Mouse (Mus musculus): ENCODE data around the gene Mphosph9.

Gene Mphosph9

GRCm38 (mm10) chr5:124282854-124283253, 44.9 kb downstream of the Mphosph9 start:
- DNase-seq (ENCODE audit: extremely low read depth, insufficient read length, low spot score) = no peak

GRCm38 (mm10) chr5:124270226-124270625, 57.5 kb downstream of the Mphosph9 start:
- no peak for DNase-seq (ENCODE audit: extremely low read depth, insufficient read length, low spot score)

- DNase-seq (ENCODE audit: extremely low read depth, insufficient read length, low spot score) = no peak
Measured at GRCm38 (mm10) chr5:124269661-124270060, 58.1 kb downstream of the Mphosph9 start.

- DNase-seq (ENCODE audit: extremely low read depth, insufficient read length, low spot score) = no peak
Measured at GRCm38 (mm10) chr5:124267652-124268051, 60.1 kb downstream of the Mphosph9 start.

- DNase-seq (ENCODE audit: extremely low read depth, insufficient read length, low spot score) = no peak
Measured at GRCm38 (mm10) chr5:124266821-124267220, 61.0 kb downstream of the Mphosph9 start.

- no peak for DNase-seq (ENCODE audit: extremely low read depth, insufficient read length, low spot score)
Measured at GRCm38 (mm10) chr5:124263246-124263645, 64.5 kb downstream of the Mphosph9 start.

GRCm38 (mm10) chr5:124262090-124262489, 65.7 kb downstream of the Mphosph9 start:
- DNase-seq (ENCODE audit: extremely low read depth, insufficient read length, low spot score) = no peak

- no peak for DNase-seq (ENCODE audit: extremely low read depth, insufficient read length, low spot score)
Measured at GRCm38 (mm10) chr5:124259133-124259532, 68.6 kb downstream of the Mphosph9 start.

- DNase-seq (ENCODE audit: extremely low read depth, insufficient read length, low spot score) = no peak
Measured at GRCm38 (mm10) chr5:124258026-124258425, 69.7 kb downstream of the Mphosph9 start.

- no peak for DNase-seq (ENCODE audit: extremely low read depth, insufficient read length, low spot score)
Measured at GRCm38 (mm10) chr5:124255141-124255540, 72.6 kb downstream of the Mphosph9 start.

GRCm38 (mm10) chr5:124253555-124253954, 74.2 kb downstream of the Mphosph9 start:
- DNase-seq (ENCODE audit: extremely low read depth, insufficient read length, low spot score) = no peak

GRCm38 (mm10) chr5:124252580-124253320, 75.0 kb downstream of the Mphosph9 start:
- no peak for DNase-seq (ENCODE audit: extremely low read depth, insufficient read length, low spot score)

GRCm38 (mm10) chr5:124251070-124251469, 76.7 kb downstream of the Mphosph9 start:
- no peak for DNase-seq (ENCODE audit: extremely low read depth, insufficient read length, low spot score)

GRCm38 (mm10) chr5:124249614-124250591, 77.9 kb downstream of the Mphosph9 start, which contains the start of gene Pitpnm2:
Gene Pitpnm2 (minus strand): TSS chr5:124249760.
- DNase-seq (ENCODE audit: extremely low read depth, insufficient read length, low spot score) = peak; percentile 84

- peak; percentile 73 for DNase-seq (ENCODE audit: extremely low read depth, insufficient read length, low spot score)
Measured at GRCm38 (mm10) chr5:124248845-124249613, 78.7 kb downstream of the Mphosph9 start.

- DNase-seq (ENCODE audit: extremely low read depth, insufficient read length, low spot score) = no peak
Measured at GRCm38 (mm10) chr5:124247986-124248626, 79.7 kb downstream of the Mphosph9 start.

GRCm38 (mm10) chr5:124247296-124247695, 80.5 kb downstream of the Mphosph9 start:
- no peak for DNase-seq (ENCODE audit: extremely low read depth, insufficient read length, low spot score)

- DNase-seq (ENCODE audit: extremely low read depth, insufficient read length, low spot score) = no peak
Measured at GRCm38 (mm10) chr5:124244885-124245284, 82.9 kb downstream of the Mphosph9 start.

- DNase-seq (ENCODE audit: extremely low read depth, insufficient read length, low spot score) = no peak
Measured at GRCm38 (mm10) chr5:124244449-124244848, 83.3 kb downstream of the Mphosph9 start.

- no peak for DNase-seq (ENCODE audit: extremely low read depth, insufficient read length, low spot score)
Measured at GRCm38 (mm10) chr5:124243236-124243901, 84.4 kb downstream of the Mphosph9 start.
